Mouse (Mus musculus): ENCODE measurements at regions not wholly inside any gene's neighbourhood (a gene's known extent, or its start where the extent isn't known, plus 50 kb on each side); places are given as distances from the start of the nearest gene placed in this dataset.

- no peak for DNase-seq
Observed at GRCm38 (mm10) chr12:9847465-9848205, 277.7 kb downstream of the Osr1 start.

DNA sequence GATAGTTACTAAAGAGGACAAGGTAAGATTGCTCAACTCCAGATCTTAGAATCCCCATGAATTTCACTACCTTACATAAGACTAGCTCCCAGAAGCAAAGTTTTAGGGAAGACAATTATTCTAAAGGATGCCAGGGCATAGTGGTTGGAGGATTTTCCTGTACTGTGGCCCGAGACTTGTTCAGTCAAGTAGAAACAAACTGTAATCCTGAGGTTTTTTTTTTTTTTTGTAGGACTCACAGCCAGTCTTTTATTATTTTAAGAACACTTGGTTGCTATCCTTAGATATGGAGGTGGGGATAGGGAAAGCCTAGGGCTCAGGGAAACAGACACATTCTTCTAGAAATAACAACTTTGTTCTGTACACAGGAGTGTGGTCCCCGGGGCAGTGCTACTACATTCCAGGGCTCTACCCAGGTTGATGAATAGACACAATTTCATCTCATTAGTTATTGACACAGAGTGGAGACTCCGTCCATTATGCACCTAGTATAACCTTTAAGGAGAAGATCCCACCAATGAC is 285.6 kb downstream of the Osr1 start:
- no peak for DNase-seq

DNA sequence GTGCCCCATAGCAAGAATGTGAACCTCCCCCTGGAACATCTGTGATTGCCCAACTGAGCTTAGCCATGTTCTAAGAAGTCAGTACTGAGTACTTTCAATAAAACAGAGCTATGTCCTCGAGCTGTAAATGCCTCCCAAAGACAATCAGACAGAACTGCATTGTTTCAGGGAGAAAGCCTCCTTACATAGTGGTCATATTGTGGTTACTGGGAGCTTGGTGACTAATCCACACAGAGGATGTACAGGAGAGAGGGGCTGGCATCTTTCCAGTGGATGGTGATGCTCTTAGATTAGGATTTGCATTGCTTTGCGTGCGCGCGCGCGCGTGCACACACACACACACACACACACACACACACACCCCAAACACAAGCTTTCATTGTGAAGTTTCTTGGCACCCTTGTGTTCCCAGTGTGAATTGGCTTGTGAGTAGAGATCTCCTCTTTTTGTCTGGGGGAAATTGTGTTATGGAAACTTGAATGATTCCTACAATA is 286.3 kb downstream of the Osr1 start:
- no peak for DNase-seq

DNA sequence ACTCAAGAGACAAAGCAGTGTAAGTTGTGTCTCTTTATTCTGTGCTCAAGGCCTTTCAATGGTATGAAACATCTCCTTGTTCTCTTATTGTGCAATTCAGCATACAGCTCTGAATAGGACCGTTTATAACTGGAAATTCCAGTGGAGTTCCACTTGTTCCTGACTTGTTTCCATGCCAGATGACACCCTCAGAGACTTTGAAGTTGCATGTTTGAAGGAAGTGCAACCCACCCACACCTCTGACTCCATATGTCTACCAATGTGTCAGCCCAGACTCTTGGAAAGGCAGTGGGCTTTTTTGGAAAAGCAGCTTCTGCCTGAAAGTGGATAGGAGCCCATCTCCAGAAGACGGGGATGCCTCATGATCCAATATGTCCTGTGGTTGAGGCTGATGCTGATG is 288.1 kb downstream of the Osr1 start:
- DNase-seq: no peak

DNA sequence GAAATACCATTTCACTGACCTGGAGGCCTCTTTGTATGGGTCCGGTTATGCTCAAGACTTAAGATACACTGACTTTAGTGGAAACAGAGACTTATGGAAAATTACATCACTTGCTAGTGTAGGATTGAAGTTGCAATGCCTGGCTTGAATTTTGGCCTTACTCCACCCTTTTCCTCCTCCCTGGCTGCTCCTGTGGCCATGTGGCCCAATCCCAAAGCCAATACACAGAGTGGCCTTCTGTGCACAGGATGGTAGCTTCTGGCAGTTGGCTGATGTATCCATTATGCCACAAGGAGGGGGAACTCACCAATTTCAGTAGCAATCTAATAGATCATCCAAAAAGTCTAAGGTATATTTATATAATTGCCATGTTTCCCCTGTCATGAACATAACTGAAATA is 292.4 kb downstream of the Osr1 start:
- DNase-seq: no peak

DNA sequence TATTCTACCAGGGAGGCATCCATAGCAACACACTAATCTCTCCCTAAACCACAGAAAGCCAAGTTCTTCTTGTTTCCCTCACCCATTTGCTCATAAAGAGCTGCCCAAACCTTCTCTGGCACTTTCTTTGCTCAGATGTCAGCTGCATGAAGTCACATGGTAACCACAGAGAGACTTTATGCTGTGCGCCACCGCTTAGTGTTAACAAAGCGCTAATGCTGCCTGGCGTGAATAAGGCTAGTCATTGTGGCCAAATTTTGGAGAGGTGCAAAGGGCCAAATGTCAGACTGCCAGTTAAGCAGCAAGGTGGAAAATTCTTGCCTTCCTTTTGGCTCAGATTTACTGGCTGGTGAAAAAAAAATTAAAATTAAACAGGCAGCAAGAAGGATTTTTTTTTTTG is 302.3 kb downstream of the Osr1 start:
- DNase-seq: no peak

GRCm38 (mm10) chr12:9873214-9873613 is 303.3 kb downstream of the Osr1 start:
- no peak for DNase-seq

- no peak for DNase-seq
Observed at GRCm38 (mm10) chr12:9874823-9875222, 304.9 kb downstream of the Osr1 start.

DNA sequence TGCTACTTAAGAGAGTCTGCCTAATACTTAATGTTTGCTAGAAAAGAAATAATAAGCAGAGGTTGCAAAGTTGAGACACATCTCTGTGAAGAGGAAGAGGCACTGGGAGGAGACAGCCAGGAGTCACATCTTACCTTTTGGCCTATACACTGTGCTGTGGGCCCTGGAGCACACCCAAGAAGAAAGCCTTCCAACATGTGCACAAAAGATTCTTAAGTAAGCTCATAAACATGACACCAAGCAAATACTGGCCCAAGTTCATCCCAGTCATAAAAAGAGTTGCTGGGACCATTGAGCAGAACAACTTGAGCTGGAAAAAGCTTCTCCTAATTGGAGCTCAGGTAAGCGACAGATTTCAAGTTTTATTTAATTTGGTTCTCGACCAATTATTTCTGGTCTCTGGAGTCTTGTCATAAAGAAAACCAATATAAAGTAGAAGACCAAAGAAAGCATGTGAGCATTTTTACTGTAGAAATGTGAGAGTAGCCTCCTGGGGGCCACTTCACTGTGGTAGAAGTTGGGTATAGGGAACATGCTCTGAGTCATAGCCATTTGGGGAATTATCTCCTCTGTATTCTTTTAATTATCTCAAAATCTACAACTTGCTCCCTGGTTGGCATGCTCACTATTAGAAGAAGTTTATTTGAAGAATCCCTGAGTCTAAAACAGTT is 312.2 kb downstream of the Osr1 start:
- no peak for DNase-seq

GRCm38 (mm10) chr12:9883037-9883730 is 313.3 kb downstream of the Osr1 start:
- no peak for DNase-seq

DNA sequence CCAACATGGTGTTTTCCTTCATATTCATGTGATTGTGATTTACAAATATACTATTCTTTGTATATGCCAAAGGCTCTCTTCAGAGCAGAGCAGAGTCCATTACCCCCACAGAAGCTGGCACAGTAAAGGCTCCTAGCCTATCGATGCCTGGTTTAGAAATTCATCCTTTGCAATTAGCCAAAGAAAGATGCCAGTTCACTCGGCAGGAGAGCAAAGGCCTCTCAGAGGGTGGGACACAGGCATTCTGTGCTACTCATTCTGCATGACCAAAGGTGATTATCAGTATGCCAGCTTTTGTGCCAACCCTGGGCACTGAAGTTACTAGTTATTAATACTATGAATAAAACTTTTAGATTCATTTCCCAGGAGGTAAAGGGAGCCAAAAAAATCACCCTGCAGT is 324.6 kb downstream of the Osr1 start:
- no peak for DNase-seq

DNA sequence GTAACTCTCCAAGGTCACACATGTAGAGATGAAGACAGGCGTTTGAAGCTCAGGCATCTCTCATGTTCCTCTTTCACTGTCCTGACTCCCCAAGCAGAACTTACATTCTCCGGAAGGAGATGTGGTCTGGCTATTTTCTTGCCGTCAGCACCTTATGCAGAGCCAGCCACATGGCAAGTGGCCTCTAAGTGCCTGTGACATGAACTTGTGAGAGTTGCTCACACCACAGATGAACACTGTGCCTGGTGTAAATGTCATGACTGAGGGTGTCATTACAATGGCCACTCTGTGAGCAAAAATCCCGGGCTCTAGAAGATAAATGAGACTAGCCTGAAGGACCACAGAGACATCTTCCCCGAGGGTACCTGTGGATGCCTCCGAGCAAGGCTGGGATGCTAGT is 328.1 kb downstream of the Osr1 start:
- DNase-seq: no peak

DNA sequence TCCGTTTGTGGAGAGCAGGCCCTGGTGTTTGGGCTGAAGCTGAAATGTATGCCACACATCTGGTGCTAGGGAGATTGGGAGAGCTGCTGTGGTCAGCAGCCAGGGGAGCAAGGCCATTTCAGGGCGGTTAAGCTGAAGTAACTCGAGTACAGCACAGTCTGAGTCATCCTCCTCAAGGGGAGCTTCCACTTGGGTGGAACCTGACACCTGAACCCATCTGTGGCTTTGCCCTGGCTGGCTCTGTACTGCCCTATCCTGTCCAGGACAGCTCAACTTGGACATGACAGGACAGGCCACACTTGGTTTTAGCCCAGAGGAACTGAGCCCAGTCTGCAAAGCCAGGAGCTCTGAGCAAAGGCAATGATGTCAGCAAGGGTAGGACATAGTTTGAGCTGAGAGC is 328.5 kb downstream of the Osr1 start:
- no peak for DNase-seq

GRCm38 (mm10) chr12:9901948-9902347 is 332.0 kb downstream of the Osr1 start:
- DNase-seq: no peak

GRCm38 (mm10) chr12:9903702-9904231 is 333.9 kb downstream of the Osr1 start:
- no peak for DNase-seq

DNA sequence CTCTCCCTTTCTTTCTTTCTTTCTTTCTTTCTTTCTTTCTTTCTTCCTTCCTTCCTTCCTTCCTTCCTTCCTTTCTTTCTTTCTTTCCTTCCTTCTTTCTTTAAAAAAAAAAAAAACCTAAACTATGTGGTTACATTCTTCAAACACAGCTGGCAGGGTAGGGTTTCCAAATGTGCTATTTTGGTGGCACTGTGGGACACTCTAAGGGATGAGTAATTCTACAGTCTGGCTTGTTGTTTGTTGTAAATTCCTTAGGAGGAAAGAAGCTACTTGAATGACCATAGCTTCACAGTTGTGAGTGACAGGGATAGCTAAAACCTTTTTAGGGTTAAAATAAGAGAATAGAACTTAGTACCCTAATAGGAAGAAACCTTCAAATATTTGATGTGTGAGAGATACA is 342.4 kb downstream of the Osr1 start:
- no peak for DNase-seq

- DNase-seq: no peak
Observed at GRCm38 (mm10) chr12:9915726-9916140, 345.8 kb downstream of the Osr1 start.

DNA sequence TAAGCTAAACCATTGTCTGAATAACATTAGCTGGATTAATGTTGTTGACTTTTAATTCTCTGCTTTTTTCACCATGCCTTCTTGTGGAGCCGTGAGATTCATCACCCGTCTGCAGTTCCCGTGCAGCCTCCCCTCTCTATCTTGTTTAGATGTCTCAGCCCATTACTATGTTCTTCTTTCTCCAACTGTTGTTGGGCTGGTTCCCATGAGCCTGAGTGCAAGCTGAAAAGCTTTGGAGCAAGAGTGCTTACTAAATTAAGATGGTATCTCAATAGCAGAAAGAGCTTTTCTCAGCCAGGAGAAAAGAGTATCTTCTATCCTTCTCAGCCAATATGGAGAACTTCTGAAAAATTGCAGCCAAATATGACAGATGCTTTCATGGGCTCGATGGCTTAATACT is 348.1 kb downstream of the Osr1 start:
- no peak for DNase-seq

GRCm38 (mm10) chr12:9919007-9919406 is 349.1 kb downstream of the Osr1 start:
- DNase-seq: no peak

DNA sequence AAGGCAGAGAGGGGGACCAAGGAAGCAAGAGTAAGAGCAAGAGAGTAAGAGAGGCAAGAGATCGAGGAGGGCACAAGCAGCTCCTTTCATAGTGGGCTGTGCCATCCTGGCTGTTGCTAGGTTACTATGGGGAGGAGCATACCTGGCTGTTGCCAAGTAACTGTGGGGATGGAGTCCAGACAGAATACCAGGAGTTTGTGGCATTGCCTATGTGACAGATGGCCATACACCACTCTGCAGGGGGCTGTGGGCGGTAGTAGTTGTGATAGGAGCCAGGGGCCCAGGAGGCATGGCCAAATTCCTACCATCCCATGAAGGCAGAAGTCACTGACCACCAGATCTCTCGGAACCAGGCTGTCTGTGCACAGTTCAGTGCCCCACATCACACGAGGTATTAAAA is 349.5 kb downstream of the Osr1 start:
- DNase-seq: no peak

DNA sequence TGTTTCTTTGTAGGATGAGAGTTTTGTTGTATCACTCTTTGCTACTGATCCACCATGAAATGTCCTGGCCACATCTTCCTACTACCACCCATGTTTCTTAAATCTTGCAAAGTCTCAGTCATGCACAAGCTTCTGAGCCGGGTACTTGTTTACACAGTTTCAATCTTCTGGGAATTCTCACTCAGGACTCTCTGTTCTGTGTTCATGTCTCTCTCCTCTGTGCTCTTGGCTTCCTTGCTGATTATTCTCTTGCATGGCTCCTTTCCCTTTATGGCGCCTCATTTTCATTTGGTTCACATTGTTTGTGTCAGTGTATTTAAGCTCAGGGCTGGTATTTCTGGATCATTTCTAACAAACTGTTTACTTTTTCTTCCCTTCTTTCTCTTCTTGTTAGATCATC is 350.5 kb downstream of the Osr1 start:
- no peak for DNase-seq

DNA sequence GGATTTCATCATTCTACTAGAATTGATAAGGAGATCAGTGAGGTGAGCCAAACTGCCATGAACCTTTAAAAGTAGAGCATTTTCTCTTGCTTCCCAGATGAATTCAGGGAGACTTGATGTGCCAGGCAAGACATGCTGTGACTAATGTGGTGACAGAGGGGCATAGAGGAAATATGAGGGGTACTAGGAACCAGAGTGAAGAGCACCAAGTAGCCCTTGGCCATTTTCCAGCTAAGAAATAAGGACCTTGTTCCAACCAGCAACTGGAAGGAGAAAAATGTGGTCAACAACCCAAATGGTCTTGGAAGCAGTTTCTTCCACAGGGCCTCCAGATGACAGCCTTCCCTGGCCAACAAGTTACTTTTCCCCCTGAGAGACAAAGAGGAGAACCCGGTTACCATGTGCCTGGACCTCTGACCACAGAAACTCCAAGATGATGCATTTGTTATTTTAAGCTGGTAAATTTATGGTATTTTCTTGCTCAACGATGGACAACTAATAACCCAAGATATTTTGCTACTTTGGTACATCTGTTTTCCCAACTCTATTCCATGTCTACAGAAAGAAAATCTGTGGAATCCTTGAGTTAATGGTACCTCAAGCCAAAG is 351.8 kb downstream of the Osr1 start:
- DNase-seq: no peak

DNA sequence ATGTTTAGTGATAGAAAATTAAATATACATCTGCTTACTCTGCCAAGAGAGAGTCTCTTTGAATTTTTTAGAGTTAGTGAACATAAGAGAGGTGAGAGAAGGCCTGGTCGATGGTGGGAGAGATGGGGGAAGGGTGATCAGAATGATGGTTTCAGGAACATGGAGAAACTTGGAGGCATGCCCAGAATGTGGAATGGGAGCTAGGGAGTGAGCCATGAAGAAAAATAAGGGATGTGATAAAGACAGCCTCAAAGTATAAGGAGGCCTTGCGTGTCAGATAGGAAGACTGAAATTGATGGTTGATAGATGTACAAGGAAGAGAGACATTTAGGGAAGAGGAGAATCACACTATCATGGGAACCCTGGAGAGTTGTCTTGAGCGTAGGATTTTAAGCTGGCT is 354.6 kb downstream of the Osr1 start:
- no peak for DNase-seq

Data from adrenal gland, adult 8-10 months (tissue).